Mouse (Mus musculus) gastrocnemius, postnatal 14 days (tissue): ENCODE results near the gene Os9. TPM values are rescaled to one million over a fixed set of nuclear protein-coding genes. Genes with fewer than 3 reads are reported as not detected.
A peak's percentile ranks its signal among the peaks of the same experiment; 100 is the strongest.

ENCODE experiments used
- DNase-seq: peaks from one replicate; pipeline ENCODE4 v3.0.0; 2021; ENCODE audit warnings: mixed read lengths
- intact Hi-C: fragments of 180-260 bp; cut with DNase I; formaldehyde crosslinking; loops from one replicate; pipeline ENCODE4 v1.15.1; 2025; ENCODE audit warnings: low total_unique reads
- total RNA-seq, 2 experiments: library from RNA; stranded (reverse); gene quantifications; 2 replicates each; pipeline ENCODE4 v1.2.3; 2021

Gene Os9
- total RNA-seq, 2 experiments from 2014 or later = 20.3 to 23.5 TPM

DNA sequence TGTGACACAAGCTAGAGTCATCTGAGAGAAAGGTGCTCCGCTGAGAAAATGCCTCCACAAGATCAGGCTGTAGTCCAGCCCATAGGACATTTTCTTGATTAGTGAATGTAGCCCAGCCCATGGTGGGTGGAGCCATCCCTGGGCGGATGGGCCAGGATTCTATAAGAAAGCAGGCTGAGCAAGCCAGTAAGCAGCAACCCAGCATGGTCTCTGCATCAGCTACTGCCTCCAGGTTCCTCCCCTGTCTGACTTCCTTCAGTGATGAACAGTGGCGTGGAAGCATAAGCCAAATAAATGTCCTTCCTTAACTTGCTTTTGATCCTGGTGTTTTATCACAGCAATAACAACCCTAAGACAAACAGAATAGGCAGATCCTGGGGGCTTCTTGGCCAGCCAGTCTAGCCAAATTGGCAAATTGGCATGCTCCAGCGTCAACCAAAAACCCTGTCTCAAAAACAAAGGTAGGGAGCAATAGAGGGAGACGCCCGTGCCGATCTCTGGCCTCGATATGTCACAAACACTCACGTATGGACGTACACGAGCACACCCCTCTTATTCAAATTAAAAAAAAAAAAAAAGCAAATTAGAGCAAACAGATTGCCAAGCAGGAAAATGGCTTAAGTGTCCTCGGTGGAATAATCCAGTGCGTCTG, 2.0 kb upstream of the Os9 start:
- intact Hi-C loops = no loop called here

DNA sequence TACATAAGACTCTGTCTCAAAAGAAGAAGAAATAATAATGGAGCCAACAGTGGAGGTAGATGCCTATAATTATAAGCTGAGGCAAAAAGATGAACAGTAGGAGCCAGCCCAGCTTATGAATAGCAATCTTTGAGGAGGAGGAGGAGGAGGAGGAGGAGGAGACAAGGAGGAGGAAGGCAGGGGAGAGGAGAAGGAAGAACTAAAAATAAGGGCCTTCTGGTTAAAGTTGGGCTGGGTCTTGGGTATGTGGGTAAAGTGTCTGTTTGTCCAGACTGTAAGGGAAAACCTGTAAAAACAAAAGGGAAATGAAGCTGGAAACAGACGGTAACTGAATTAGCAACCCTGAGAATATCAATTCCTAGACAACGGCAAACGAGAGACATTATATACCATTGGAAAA, 1.1 kb upstream of the Os9 start:
- no peak for DNase-seq
- intact Hi-C loops = no loop called here

More for the DNA sequence above, 2.0 kb upstream of the Os9 start:
- DNase-seq = no peak

DNA sequence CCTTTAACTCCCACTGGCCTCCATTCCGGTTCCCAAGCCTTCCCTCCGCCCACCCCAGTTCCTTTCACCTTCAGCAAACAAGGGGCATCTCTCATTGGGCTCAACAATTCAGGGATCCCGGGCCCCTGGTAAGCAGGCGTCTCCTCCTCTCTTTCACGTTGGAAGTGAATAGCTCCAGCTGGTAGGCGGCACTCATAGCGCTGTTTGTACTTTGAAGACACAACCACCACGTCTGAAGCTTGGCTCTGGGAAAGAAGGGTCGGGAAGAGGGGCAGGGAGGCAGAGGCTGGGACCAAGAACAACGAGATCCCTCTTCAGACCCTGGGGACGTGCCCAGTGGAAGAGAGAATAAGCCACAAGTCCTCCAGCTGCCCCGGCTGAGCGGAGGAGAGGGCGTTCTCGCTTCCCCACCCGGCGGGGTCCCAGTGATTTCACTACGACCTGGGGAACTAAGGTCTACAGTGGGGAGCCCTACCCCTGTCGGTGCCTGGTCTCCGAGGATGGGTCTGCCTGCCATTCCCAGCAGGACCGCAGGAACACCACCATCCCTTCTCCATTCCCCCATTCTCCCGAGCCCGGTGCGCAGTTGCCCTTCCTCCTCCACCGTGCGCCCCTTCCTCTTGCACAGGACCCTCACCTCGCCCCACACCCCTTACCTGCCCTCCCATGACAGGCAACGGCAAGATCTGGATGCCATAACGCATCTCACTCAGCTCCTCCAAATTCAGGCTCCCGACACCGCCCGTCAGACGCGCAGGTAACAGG, 448 bp downstream of the Os9 start:
- intact Hi-C loops = no loop called here

DNA sequence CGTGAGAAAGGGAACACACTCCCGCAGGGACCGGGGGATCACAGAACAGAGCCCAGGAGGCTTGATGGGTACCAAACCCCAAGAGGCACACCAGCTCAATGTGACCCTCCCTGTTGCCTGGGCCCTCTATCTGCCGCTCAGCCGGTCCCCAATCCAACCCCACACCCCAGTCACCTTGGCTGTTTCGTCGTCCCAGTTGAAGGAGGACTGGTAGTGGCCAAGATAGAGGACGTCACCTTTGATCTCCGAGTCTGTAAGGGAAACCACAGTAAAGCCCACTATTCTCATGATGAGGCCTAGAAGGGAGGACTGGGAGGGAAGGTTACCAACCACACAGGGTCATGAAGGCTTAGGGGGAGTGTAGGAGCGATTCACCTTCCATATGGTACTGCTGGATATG, 1.7 kb downstream of the Os9 start:
- DNase-seq = no peak
- intact Hi-C loops = no loop called here

More for the DNA sequence above, 448 bp downstream of the Os9 start:
- no peak for DNase-seq

DNA sequence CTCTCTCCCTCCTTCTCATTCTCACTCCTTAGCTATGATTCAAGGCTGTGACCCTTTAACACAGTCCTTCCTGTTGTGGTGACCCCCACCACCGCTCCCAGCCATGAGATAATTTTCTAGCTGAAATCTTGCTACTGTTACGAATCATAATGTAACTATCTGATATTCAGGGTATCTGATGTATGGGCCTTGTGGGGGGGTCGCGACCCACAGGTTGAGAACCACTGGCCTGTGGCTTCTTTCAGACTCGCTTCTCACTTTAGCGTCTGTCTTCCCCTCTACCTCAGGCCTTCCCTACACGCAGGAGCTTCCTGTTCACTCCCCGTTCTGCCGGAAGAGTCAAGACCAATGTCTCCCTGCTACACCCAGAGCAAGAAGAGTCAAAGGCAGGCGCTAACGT, 2.5 kb downstream of the Os9 start:
- intact Hi-C loops = no loop called here
- DNase-seq = no peak

DNA sequence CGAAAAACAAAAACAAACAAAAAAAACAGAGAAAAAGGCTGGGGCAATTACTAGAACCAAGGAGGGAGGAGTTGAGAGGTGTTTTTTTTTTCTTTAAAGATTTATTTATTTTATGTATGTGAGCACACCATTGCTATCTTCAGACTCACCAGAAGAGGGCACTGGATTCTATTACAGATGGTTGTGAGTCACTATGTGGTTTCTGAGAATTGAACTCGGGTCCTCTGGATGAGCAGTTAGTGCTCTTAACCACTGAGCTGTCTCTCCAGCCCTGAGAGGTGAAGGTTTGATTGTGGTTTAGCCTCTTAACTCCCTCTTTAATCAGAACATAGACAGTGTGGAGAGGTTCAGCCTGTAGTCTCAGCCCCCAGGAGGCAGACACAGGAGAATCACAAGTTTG, 5.9 kb downstream of the Os9 start:
- DNase-seq = no peak
- intact Hi-C loops = no loop called here

DNA sequence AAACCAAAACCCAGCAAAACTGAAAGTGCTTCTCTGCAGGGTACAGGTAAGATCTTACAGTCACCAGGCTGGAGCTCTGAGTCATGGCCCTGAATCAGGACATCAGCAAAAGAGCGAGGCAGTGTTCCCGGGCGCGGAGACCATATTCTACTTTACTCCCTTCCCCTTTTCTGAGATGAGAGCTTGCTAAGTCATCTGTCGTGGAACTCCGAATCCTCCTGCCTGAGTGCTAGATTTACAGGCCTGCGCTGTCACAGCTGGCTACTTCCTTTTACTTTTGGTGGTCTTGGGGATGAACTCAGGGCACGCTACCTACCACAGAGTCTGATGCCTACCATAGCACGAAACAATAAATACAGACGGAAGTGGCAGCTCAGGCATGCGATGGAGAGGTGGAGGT, 6.5 kb downstream of the Os9 start:
- intact Hi-C loops = no loop called here

DNA sequence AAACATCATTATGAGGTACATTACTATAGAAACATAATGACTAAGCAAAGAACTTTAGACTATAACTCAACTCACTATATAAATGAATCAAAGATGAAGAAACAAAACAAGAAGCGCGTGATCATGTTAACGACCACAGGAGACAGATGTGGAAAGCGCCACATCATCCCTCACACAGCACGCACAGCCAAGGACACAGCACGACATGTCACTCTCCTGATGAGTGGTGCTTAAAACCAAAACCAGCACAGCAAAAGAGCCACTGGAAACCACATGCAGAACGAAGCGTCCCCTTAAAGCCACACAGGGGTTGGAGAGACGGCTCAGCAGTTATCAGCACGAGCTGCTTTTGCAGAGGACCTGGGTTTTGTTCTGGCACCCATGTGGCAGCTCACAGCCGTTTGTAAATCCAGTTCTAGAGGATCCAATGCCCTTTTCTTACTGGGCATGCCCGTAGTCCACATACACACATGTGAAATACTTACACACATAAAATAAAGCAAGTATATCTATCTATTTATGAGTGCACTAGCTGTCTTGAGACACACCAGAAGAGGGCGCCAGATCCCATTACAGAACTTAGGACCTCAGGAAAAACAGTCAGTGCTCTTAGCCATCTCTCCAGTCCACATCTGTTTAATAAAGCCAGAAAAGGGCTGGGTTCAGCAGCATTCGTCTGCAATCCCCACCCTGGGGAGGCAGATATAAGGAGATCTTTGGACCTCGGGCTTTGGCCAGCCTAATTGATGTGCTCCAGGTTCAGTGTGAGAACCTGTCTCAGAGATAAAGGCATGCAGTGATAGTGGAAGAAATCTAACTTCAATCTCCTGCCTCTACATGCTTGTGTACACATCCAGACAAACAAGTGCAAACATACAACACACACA, 9.7 kb downstream of the Os9 start:
- no peak for DNase-seq
- intact Hi-C loops = no loop called here

More for the DNA sequence above, 6.5 kb downstream of the Os9 start:
- DNase-seq = no peak

DNA sequence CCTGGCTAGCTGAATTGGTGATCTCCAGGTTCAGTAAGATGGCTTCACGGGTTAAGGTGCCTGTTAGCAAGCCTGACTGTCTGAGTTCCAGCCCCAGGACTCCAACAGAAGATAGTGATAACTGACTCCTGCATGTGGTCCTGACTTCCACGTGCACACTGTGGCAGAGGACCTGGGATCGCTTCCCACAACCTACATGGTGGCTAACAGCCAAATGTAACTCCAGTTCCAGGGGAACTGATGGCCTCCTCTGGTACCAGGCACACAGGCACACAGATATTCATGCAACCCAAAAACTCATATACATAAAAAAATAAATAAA, 12.7 kb downstream of the Os9 start:
- no peak for DNase-seq
- intact Hi-C loops = no loop called here

DNA sequence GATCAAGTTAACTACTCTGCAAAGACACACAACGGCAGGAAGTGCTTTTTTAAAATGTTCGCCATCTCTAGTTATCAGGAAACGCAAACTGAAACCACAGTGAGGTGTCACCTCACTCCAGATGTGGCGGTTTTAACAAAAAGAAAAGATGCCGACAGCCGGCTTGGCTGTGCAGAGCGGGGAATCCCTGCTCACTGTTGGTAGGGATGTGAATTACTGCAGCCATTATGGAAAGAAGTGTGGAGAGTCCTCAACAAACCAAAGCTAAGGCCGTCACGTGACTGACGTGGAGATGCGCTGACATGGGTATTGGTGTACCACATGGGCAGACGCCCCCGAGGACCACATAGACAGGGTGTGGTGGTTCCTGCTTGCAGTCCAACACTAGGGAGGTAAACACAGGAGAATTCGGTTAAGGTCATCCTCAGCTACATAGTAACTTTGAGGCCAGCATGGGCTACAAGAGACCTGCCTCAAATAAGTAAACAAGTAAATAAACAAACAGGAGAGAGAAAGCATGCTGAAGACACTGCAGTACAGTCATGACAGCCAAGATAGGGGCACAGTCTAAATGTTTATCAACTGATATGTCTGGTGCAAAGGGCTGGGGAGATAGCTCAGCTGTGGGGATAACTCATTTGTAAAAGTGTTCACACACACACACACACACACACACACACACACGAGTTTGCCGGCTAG, 13.2 kb downstream of the Os9 start:
- intact Hi-C loops = no loop called here
- no peak for DNase-seq

DNA sequence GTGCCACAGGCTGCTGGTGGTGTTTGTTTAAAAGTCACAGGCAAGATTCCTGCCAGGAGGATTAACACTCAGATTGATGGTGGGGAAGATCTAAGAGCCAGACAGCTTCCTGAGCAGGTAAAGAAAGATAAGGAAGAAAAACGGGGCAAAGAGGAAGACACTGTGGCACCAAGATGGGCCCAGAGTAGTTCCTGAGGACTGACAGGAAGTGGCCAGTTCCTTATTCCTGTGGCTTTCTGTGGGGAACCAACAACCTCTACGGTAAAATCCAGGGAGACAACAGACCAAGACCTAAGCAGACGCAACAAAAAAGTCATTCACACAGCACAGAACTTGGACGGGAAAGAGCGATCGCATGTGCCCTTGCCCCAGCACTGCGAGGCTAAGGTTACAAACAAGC, 17.3 kb downstream of the Os9 start:
- no peak for DNase-seq
- intact Hi-C loops = no loop called here

DNA sequence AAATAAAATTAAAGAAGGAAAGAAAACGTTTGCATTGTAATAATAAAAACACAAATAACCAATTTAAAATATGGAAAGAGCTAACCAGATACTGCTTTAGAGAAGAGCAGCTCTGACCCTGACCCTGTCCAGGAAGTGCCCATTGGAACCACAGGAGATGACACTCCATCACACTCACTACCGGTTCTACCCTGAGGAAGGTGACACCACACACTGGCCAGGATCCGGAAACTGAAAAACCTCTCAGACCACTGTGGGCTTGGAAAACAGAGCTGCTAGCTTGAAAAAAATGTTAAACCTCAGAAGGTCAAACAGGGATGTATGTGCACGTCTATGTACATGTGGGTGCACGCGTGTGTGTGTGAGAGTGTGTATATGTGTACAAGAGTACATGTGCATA, 19.8 kb downstream of the Os9 start:
- intact Hi-C loops = no loop called here
- no peak for DNase-seq

DNA sequence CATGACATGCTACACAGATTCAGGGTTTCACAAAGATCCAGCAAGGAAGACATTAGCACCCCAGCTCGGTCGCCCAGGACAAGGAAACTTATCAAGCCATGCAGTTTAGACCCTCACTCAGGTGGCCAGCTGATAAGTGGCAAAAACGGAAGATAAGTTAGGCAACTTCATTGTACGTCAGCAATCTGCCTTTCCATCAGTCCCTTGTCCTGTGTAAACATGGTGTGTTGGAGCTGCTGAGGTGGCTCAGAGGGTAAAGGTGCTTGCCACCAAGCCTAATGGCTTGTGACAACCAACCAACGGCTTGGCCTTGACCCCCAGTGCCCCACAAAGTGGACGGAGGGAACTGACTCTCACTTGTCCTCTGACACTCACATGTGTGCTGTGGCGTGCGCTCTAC, 20.5 kb downstream of the Os9 start:
- intact Hi-C loops = no loop called here
- no peak for DNase-seq

DNA sequence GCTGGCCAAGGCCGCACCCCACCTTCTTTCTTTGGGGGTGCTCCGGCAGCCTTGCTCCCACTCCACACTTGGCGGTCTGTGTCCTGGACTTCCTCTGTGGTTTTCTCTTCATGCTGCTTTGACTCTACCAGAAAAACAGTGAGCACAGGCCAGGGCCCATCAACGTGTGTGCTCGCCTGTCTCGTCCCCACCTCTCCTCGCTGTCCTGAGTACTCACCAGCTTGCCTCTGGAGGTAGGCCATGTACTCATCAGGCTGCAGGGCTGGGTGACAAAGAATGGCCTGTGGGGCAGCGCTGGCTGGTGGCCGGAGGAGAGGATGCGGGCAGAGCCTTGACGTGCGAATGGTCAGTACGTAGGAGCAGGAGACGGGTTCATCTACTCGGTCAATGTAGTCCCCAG, 21.1 kb downstream of the Os9 start:
- DNase-seq = no peak
- intact Hi-C loops = no loop called here

DNA sequence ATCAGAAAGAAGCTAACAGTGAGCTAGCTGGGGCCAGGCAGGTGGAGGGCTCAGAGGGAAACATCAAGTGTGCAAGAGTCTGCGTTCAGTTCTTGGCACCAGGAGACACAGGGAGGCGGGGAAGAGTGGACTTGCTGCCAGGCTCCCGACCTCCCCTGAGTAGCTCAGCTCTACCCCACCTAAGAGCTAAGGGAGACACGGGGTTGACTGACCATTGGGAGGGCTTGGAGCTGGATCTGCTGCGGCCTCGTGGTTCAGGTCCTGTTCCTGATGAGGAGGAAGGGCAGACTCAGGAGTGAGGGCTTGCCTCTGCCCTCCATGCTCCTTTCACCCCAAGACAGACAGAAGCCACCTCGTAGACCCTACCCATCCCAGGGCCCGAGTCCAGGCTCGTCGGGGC, 21.7 kb downstream of the Os9 start:
- DNase-seq = no peak
- intact Hi-C loops = no loop called here

DNA sequence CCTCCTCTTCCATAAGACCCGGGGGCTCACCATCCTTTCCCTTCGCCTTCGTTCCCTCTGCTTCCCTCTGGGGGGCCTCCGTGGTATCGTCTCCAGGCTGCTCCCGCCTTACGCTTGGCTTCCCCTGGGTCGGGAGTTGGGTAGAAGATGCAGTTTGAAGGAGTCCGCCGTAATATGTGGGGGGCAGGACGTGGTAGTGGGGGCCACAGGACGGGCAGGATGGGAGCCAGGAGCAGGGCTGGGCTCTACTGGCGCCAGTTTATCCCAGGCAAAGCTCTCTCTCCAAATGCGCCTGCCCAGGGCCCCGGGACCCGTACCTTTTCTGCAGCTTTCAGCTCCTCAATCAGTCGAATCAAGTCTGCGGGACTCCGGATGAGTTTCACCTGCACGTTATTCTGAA, 22.4 kb downstream of the Os9 start:
- DNase-seq = no peak
- intact Hi-C loops = no loop called here

DNA sequence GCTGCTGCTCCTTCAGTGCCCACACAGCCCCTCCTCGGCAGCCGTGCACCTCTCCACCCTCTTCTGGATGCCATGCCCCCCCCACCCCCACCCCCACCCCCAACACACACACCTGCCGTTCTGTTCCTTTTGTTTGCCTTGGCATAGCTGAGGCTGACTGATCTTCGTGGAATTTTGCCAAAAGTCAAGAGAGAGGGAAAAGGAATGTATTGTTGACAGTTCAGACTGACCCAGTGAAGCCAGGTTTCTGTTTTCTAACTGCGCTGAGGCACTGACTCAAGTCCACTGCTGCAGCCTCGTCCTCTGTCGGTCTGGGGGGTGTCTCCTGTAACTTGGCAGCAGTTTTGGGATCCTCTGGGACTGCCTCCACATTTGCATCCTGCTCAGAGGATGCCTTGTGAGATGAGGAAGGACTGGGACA, 26.5 kb downstream of the Os9 start:
- intact Hi-C loops = no loop called here
- DNase-seq = no peak

DNA sequence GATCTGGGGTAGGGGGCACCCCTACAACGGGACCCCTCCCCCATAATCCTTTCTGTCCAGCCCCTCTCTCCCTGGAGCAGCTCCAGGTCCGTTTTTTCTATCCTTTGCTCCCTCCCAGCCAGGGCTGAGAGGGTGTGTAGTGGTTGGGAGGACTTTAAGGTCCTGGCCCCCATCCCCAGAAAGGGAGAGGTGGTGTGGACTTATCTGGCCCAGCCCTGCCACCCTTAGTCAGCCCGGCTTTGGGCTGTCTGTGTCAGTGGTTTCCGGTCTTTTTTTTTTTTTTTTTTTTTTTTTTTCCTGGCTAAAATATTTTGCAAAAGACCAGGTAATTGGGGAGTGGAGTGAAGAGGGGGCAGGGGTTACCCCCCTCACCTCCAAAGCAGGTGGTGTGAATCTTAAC, 28.2 kb downstream of the Os9 start:
- DNase-seq = no peak
- intact Hi-C loops = no loop called here

DNA sequence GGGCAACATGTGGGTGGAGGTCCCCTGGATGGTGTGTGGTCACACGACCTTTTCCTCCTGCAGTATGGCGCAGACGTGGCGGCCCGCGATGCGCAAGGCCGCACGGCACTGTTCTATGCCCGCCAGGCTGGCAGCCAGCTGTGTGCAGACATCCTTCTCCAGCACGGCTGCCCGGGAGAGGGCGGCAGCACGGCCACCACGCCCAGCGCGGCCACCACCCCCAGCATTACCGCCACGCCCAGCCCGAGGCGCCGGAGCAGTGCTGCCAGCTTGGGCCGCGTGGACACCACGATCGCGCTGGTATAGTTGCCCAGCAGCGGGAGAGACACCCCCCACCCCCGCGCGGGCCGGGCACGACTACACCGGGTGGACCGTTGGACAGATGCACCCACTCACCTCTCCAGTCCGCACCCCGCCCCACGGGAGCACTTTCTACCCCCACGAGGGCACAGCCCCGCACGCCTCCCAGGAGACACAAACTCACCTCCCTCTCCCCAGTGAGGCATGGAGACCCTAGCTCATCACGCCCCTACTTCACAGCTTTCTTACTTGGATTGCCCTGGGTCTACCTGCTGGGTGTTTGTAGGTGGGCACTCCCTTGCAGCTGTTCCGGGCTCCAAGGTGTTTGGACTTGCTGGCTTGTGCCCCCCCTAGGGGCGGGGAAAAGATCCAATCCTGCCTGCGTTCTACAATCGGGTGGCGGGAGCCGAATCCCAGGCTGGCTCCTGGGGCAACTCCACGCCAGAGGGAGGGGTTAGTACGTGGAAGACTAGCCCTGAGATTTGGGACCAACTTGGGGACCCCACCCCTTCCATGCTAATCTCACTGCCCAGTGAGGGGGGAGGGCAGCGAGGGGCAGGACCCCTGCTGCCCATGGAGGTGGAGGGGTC, 29.2 kb downstream of the Os9 start:
- DNase-seq = peak; percentile 61
- intact Hi-C loops = no loop called here
